Mouse (Mus musculus): Measurements from ENCODE around the gene Clstn2.

Clstn2 gene

DNA sequence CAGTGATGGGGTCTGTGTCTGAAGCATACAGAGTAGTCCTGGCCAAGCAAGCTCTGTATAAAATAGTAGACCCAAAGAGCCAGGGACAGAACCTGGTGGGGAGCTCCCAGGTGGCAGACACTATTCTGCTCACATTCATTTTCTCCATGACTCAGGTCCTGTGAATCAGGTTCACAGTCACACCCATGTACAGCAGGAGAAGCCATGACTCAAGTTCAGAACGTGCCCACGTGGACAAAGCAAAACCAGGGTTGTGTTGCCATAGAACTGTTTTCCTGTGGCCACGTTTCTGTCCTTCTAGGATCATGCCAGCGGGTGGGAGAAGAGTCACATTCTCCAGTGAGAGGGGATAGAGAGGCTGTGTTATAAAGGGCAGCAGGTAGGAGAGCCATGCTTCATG lies 353.9 kb downstream of the Clstn2 start:
- TF ChIP-seq CTCF (conservative IDR thresholded peaks at IDR 0.05; ENCODE audit: low read length) (no peak), NANOG (IDR thresholded peaks at IDR 0.05; ENCODE audit: borderline replicate concordance, low read length) (no peak)

GRCm38 (mm10) chr9:97677075-97677474 lies 355.9 kb downstream of the Clstn2 start:
- Histone ChIP-seq H3K9me3 (ENCODE audit: low read length) (no peaks in the 10 kb centered on the region), H3K27me3 (ENCODE audit: insufficient read depth, low read length) (no peaks in the 10 kb centered on the region), H3K4me1 (replicated peaks; ENCODE audit: low read depth, low read length) (no peaks in the 10 kb centered on the region), H3K36me3 (ENCODE audit: insufficient read depth, low read length) (no peaks in the 10 kb centered on the region), H3K4me3 (replicated peaks; ENCODE audit: low read length) (no peak overlapping the region)
- TF ChIP-seq POU5F1 (IDR thresholded peaks at IDR 0.05; ENCODE audit: borderline replicate concordance, low read length) (no peak), NANOG (IDR thresholded peaks at IDR 0.05; ENCODE audit: borderline replicate concordance, low read length) (no peak), CTCF (conservative IDR thresholded peaks at IDR 0.05; ENCODE audit: low read length) (no peak)

More for the DNA sequence above, 353.9 kb downstream of the Clstn2 start:
- no peaks in the 10 kb centered on the region for H3K27me3 ChIP-seq (ENCODE audit: insufficient read depth, low read length)
- no peaks in the 10 kb centered on the region for H3K4me1 ChIP-seq (replicated peaks; ENCODE audit: low read depth, low read length)
- H3K9me3 ChIP-seq (ENCODE audit: low read length), result no peaks in the 10 kb centered on the region
- no peak overlapping the region for H3K4me3 ChIP-seq (replicated peaks; ENCODE audit: low read length)
- no peaks in the 10 kb centered on the region for H3K36me3 ChIP-seq (ENCODE audit: insufficient read depth, low read length)

DNA sequence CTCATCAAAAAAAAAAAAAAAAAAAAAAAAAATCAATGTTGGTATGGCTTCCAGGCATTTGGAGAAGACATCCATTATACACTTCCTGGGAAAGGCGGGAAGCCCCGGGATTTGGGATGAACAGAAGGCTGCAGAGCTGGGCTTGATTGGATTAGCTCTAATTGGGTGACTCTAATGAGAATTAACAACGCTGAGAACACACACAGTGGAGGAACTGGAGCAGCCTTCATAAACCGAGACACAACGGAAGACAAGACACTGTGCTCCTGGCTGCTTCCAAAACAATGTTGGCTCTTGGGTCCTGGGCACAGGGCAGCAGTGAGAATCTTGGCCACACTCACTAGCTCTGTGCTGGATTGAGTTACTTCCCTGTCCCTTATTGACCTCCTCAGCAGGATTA lies 360.3 kb downstream of the Clstn2 start:
- no peak overlapping the region for H3K4me3 ChIP-seq (replicated peaks; ENCODE audit: low read length)
- H3K36me3 ChIP-seq (ENCODE audit: insufficient read depth, low read length), result no peaks in the 10 kb centered on the region
- TF ChIP-seq NANOG (IDR thresholded peaks at IDR 0.05; ENCODE audit: borderline replicate concordance, low read length) (no peak), CTCF (conservative IDR thresholded peaks at IDR 0.05; ENCODE audit: low read length) (no peak), POU5F1 (IDR thresholded peaks at IDR 0.05; ENCODE audit: borderline replicate concordance, low read length) (no peak)
- no peaks in the 10 kb centered on the region for H3K27me3 ChIP-seq (ENCODE audit: insufficient read depth, low read length)
- no peaks in the 10 kb centered on the region for H3K9me3 ChIP-seq (ENCODE audit: low read length)
- no peaks in the 10 kb centered on the region for H3K4me1 ChIP-seq (replicated peaks; ENCODE audit: low read depth, low read length)

DNA sequence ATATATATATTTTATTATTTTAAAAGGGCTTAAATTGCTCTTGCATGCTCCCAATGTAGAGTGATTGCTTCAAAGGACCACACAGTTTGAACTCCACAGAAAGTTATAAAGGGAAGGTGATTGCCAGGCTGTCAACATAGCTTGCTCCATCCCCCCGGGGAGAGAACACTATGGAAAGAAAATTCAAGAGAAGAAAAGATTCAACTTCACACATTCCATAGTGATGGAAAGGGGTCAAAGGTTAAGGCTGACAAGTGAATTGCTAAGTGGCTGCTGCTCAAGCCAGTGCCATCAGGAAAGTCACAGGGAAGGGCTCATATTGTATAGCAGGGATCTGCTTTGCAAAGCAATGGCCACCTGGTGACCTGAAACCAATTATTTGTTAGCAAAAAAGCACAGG lies 360.8 kb downstream of the Clstn2 start:
- no peaks in the 10 kb centered on the region for H3K4me1 ChIP-seq (replicated peaks; ENCODE audit: low read depth, low read length)
- no peaks in the 10 kb centered on the region for H3K9me3 ChIP-seq (ENCODE audit: low read length)
- no peaks in the 10 kb centered on the region for H3K36me3 ChIP-seq (ENCODE audit: insufficient read depth, low read length)
- no peaks in the 10 kb centered on the region for H3K27me3 ChIP-seq (ENCODE audit: insufficient read depth, low read length)
- TF ChIP-seq POU5F1 (IDR thresholded peaks at IDR 0.05; ENCODE audit: borderline replicate concordance, low read length) (no peak), CTCF (conservative IDR thresholded peaks at IDR 0.05; ENCODE audit: low read length) (no peak), NANOG (IDR thresholded peaks at IDR 0.05; ENCODE audit: borderline replicate concordance, low read length) (no peak)
- no peak overlapping the region for H3K4me3 ChIP-seq (replicated peaks; ENCODE audit: low read length)

- Histone ChIP-seq H3K27me3 (ENCODE audit: insufficient read depth, low read length) (no peaks in the 10 kb centered on the region), H3K4me1 (replicated peaks; ENCODE audit: low read depth, low read length) (no peaks in the 10 kb centered on the region), H3K9me3 (ENCODE audit: low read length) (peaks cover 6% of the 10 kb centered on the region; the same call in 1 of the 2 replicates), H3K4me3 (replicated peaks; ENCODE audit: low read length) (no peak overlapping the region), H3K36me3 (ENCODE audit: insufficient read depth, low read length) (no peaks in the 10 kb centered on the region)
- TF ChIP-seq NANOG (IDR thresholded peaks at IDR 0.05; ENCODE audit: borderline replicate concordance, low read length) (no peak), POU5F1 (IDR thresholded peaks at IDR 0.05; ENCODE audit: borderline replicate concordance, low read length) (no peak), CTCF (conservative IDR thresholded peaks at IDR 0.05; ENCODE audit: low read length) (no peak)
These were observed 362.3 kb downstream of the Clstn2 start for GRCm38 (mm10) chr9:97670666-97671065.

GRCm38 (mm10) chr9:97660989-97661388 lies 372.0 kb downstream of the Clstn2 start:
- H3K4me1 ChIP-seq (replicated peaks; ENCODE audit: low read depth, low read length), result no peaks in the 10 kb centered on the region
- no peak for TF ChIP-seq CTCF (conservative IDR thresholded peaks at IDR 0.05; ENCODE audit: low read length)
- no peak for TF ChIP-seq NANOG (IDR thresholded peaks at IDR 0.05; ENCODE audit: borderline replicate concordance, low read length)
- TF ChIP-seq POU5F1 (IDR thresholded peaks at IDR 0.05; ENCODE audit: borderline replicate concordance, low read length), result no peak
- H3K27me3 ChIP-seq (ENCODE audit: insufficient read depth, low read length), result no peaks in the 10 kb centered on the region
- no peaks in the 10 kb centered on the region for H3K36me3 ChIP-seq (ENCODE audit: insufficient read depth, low read length)
- H3K9me3 ChIP-seq (ENCODE audit: low read length), result peaks cover 3% of the 10 kb centered on the region; the same call in 1 of the 2 replicates
- no peak overlapping the region for H3K4me3 ChIP-seq (replicated peaks; ENCODE audit: low read length)

GRCm38 (mm10) chr9:97658736-97659135 lies 374.2 kb downstream of the Clstn2 start:
- TF ChIP-seq CTCF (conservative IDR thresholded peaks at IDR 0.05; ENCODE audit: low read length) (no peak), NANOG (IDR thresholded peaks at IDR 0.05; ENCODE audit: borderline replicate concordance, low read length) (no peak), POU5F1 (IDR thresholded peaks at IDR 0.05; ENCODE audit: borderline replicate concordance, low read length) (no peak)
- Histone ChIP-seq H3K4me1 (replicated peaks; ENCODE audit: low read depth, low read length) (no peaks in the 10 kb centered on the region), H3K36me3 (ENCODE audit: insufficient read depth, low read length) (no peaks in the 10 kb centered on the region), H3K27me3 (ENCODE audit: insufficient read depth, low read length) (no peaks in the 10 kb centered on the region), H3K9me3 (ENCODE audit: low read length) (no peaks in the 10 kb centered on the region), H3K4me3 (replicated peaks; ENCODE audit: low read length) (no peak overlapping the region)

GRCm38 (mm10) chr9:97648409-97648808 lies 384.6 kb downstream of the Clstn2 start:
- TF ChIP-seq NANOG (IDR thresholded peaks at IDR 0.05; ENCODE audit: borderline replicate concordance, low read length) (no peak), CTCF (conservative IDR thresholded peaks at IDR 0.05; ENCODE audit: low read length) (no peak), POU5F1 (IDR thresholded peaks at IDR 0.05; ENCODE audit: borderline replicate concordance, low read length) (no peak)
- H3K4me3 ChIP-seq (replicated peaks; ENCODE audit: low read length), result no peak overlapping the region
- H3K9me3 ChIP-seq (ENCODE audit: low read length), result peaks cover 4% of the 10 kb centered on the region; the same call in 1 of the 2 replicates
- H3K36me3 ChIP-seq (ENCODE audit: insufficient read depth, low read length), result no peaks in the 10 kb centered on the region
- no peaks in the 10 kb centered on the region for H3K27me3 ChIP-seq (ENCODE audit: insufficient read depth, low read length)
- H3K4me1 ChIP-seq (replicated peaks; ENCODE audit: low read depth, low read length), result no peaks in the 10 kb centered on the region

- Histone ChIP-seq H3K9me3 (ENCODE audit: low read length) (peaks cover 4% of the 10 kb centered on the region; the same call in 1 of the 2 replicates), H3K36me3 (ENCODE audit: insufficient read depth, low read length) (no peaks in the 10 kb centered on the region), H3K4me1 (replicated peaks; ENCODE audit: low read depth, low read length) (no peaks in the 10 kb centered on the region), H3K4me3 (replicated peaks; ENCODE audit: low read length) (no peak overlapping the region), H3K27me3 (ENCODE audit: insufficient read depth, low read length) (no peaks in the 10 kb centered on the region)
- TF ChIP-seq NANOG (IDR thresholded peaks at IDR 0.05; ENCODE audit: borderline replicate concordance, low read length) (no peak), POU5F1 (IDR thresholded peaks at IDR 0.05; ENCODE audit: borderline replicate concordance, low read length) (no peak), CTCF (conservative IDR thresholded peaks at IDR 0.05; ENCODE audit: low read length) (no peak)
These were observed 387.2 kb downstream of the Clstn2 start for GRCm38 (mm10) chr9:97645746-97646145.

Data from E14TG2a.4 (cell line).